Mouse (Mus musculus): ENCODE measurements around the gene Hcn1. TPM values are rescaled to one million over a fixed set of nuclear protein-coding genes. Genes with fewer than 3 reads are reported as not detected.

Hcn1 gene
- total and polyA plus RNA-seq, 3 experiments, result 0.59 to 1.3 (median 1.2) TPM

DNA sequence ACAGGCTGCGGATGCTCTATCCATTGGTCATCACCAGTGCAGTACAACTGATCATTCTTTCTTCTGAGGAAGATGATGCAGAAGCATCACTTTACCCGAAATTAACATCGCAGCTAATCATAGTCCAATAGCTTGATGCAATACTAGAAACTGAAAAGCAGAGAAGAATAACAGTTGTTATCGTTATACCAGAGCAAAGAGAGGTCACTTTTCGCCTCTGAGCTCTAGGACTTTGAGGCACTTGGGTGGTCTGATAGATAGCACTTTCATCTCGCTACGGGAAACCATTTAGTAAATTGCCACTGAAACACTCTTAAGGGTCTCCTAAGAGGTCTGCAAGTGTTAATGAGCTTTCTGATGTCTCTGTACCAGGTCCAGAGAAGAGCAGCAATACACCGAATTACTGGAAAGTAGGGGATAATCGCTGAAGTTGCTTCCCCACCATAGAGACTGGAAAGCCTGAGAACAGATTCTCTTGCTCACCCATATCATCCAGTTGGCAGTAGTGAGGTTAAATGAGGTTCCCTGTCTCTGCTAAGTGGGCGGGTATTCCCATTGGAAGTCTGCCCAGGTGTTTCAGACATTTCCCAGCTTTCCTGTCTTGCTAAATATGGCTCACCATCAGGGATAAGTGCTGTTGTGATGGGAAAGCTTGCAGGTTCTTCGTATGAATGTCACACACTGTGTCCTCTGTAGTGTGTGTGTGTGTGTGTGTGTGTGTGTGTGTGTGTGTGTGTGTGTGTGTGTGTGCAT, 105.0 kb downstream of the Hcn1 start:
- Histone ChIP-seq H3K4me3 (no peak overlapping the region), H3K27ac (peak overlapping the region; percentile 67), H3K27me3 (ENCODE audit: control insufficient read depth, insufficient read depth, low read length) (no peaks in the 10 kb centered on the region), H3K36me3 (ENCODE audit: control insufficient read depth, insufficient read depth, low read length) (peaks cover 4% of the 10 kb centered on the region; the same call in 1 of the 2 replicates), H3K9ac (ENCODE audit: low read depth, low read length) (no peak overlapping the region), H3K79me2 (replicated peaks; ENCODE audit: control insufficient read depth, insufficient read depth, low read length) (no peaks in the 10 kb centered on the region), H3K4me1 (ENCODE audit: control insufficient read depth, insufficient read depth, low read length) (no peaks in the 10 kb centered on the region; the same call in 1 of the 2 replicates)
- TF ChIP-seq POLR2A (IDR thresholded peaks at IDR 0.05; ENCODE audit: insufficient read depth, low read depth, low read length) (0 out of 2 replicates have a peak, but pooled peaks have one; percentile 28), CTCF (IDR thresholded peaks at IDR 0.05) (peak; percentile 29; the same call in 1 of the 2 replicates), EP300 (IDR thresholded peaks at IDR 0.05; ENCODE audit: insufficient read depth, low read depth, low read length) (peak; percentile 87)
- DNase-seq, result peak; percentile 70 to 82
- intact Hi-C loops (cut with DNase I), result no loop called here
- WGBS, result 51% methylated on average over 11 of the region's 11 CpGs

DNA sequence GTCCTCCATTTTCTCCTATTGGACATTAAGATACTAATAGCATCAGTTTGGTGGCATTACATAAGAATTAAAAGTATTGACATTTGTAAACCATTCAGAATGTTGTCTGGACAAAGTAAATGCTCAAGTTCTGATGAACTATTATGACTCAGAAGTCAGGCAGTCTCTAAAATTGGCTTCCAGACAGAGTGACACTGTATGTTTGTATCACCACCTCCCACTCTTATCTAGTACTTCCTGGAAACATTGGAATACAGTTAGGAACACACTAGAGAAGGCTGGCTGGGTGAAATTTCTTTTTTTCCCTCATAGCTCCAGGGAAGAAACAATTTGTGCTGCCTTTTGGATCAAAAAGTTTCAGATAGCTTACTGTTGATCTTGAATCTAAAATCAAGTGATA, 108.7 kb downstream of the Hcn1 start:
- no peaks in the 10 kb centered on the region for H3K27me3 ChIP-seq (ENCODE audit: control insufficient read depth, insufficient read depth, low read length)
- no peak overlapping the region for H3K4me3 ChIP-seq
- H3K27ac ChIP-seq, result peak overlapping the region; percentile 66
- H3K4me1 ChIP-seq (ENCODE audit: control insufficient read depth, insufficient read depth, low read length), result no peaks in the 10 kb centered on the region; the same call in 1 of the 2 replicates
- no peak for TF ChIP-seq CTCF (IDR thresholded peaks at IDR 0.05)
- no peak for TF ChIP-seq POLR2A (IDR thresholded peaks at IDR 0.05; ENCODE audit: insufficient read depth, low read depth, low read length)
- TF ChIP-seq EP300 (IDR thresholded peaks at IDR 0.05; ENCODE audit: insufficient read depth, low read depth, low read length), result no peak
- intact Hi-C loops (cut with DNase I), result loop anchor here (10.0 kb wide), 1 partner anchor 134 kb away; no protein-coding TSS in a partner anchor
- H3K9ac ChIP-seq (ENCODE audit: low read depth, low read length), result no peak overlapping the region
- DNase-seq, result no peak
- no peaks in the 10 kb centered on the region for H3K79me2 ChIP-seq (replicated peaks; ENCODE audit: control insufficient read depth, insufficient read depth, low read length)
- H3K36me3 ChIP-seq (ENCODE audit: control insufficient read depth, insufficient read depth, low read length), result peaks cover 4% of the 10 kb centered on the region; the same call in 1 of the 2 replicates

DNA sequence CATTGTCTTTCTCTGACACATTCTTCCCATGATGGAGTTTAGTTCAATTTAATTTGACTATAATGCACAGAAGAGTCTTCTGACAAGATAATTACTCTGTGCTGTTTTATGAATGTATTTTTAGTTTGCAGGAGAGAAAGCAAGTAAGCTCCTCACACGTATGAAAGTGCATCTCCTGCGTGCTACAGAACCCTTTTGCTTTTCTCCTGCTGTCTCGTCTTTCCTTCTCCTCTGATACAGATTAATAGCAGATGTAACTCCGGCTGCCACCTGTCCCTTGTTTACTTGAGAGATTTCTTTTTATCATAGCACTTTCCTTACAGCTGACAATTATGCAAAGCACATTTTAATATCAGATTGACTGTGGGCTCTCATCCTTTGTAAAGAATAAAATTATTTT, 120.0 kb downstream of the Hcn1 start:
- Histone ChIP-seq H3K36me3 (ENCODE audit: control insufficient read depth, insufficient read depth, low read length) (no peaks in the 10 kb centered on the region), H3K9ac (ENCODE audit: low read depth, low read length) (no peak overlapping the region), H3K4me3 (no peak overlapping the region), H3K79me2 (replicated peaks; ENCODE audit: control insufficient read depth, insufficient read depth, low read length) (no peaks in the 10 kb centered on the region), H3K4me1 (ENCODE audit: control insufficient read depth, insufficient read depth, low read length) (no peaks in the 10 kb centered on the region), H3K27me3 (ENCODE audit: control insufficient read depth, insufficient read depth, low read length) (no peaks in the 10 kb centered on the region), H3K27ac (peak overlapping the region; percentile 11; the same call in 1 of the 2 replicates)
- TF ChIP-seq POLR2A (IDR thresholded peaks at IDR 0.05; ENCODE audit: insufficient read depth, low read depth, low read length) (no peak), EP300 (IDR thresholded peaks at IDR 0.05; ENCODE audit: insufficient read depth, low read depth, low read length) (no peak), CTCF (IDR thresholded peaks at IDR 0.05) (no peak)
- intact Hi-C loops (cut with DNase I), result no loop called here
- no peak for DNase-seq
- WGBS, result 60% methylated on average over 4 of the region's 4 CpGs

DNA sequence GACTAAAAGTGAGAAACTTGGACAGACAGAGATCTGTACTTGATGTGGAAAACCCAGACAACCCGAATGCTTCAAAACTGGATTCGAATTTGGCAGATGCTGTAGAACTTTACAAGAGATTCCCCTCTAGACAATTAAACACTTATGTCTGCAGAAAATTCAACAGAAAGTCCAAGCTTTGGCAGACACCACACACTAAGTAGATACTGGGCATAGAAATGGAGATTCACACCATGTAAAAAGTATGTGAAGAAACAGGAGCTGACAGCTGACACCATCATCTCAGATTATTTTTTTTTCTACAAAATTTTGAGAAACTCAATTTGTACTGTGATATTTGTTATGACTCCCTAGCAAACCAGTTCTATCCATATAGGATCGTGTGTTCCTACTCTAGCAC, 122.0 kb downstream of the Hcn1 start:
- TF ChIP-seq CTCF (IDR thresholded peaks at IDR 0.05), result no peak
- no peak for TF ChIP-seq POLR2A (IDR thresholded peaks at IDR 0.05; ENCODE audit: insufficient read depth, low read depth, low read length)
- no peak for TF ChIP-seq EP300 (IDR thresholded peaks at IDR 0.05; ENCODE audit: insufficient read depth, low read depth, low read length)
- 62% methylated on average over 3 of the region's 3 CpGs for WGBS
- intact Hi-C loops (cut with DNase I), result no loop called here
- Histone ChIP-seq H3K27me3 (ENCODE audit: control insufficient read depth, insufficient read depth, low read length) (no peaks in the 10 kb centered on the region), H3K79me2 (replicated peaks; ENCODE audit: control insufficient read depth, insufficient read depth, low read length) (no peaks in the 10 kb centered on the region), H3K4me1 (ENCODE audit: control insufficient read depth, insufficient read depth, low read length) (no peaks in the 10 kb centered on the region), H3K27ac (no peak overlapping the region), H3K36me3 (ENCODE audit: control insufficient read depth, insufficient read depth, low read length) (no peaks in the 10 kb centered on the region), H3K9ac (ENCODE audit: low read depth, low read length) (no peak overlapping the region), H3K4me3 (no peak overlapping the region)
- DNase-seq, result no peak

DNA sequence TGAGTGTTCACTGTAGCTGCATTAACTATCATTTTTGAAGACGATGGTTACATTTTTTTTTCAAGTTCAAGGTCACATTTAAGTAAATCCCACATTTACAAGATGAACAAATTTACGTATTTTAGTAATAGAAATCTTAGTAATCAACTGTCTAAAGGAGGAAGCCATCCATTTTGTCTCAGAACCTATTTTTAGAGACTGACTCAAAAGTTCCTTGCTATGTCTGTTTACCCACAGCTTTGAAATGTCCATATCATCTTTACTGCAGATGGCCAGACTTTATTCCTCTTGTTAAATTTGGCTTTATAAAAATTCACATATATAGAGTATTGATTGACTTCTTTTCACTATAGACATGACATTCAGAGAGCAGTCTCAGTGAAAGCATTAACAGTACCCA, 126.3 kb downstream of the Hcn1 start:
- no peak for DNase-seq
- Histone ChIP-seq H3K4me3 (no peak overlapping the region), H3K9ac (ENCODE audit: low read depth, low read length) (no peak overlapping the region), H3K27me3 (ENCODE audit: control insufficient read depth, insufficient read depth, low read length) (no peaks in the 10 kb centered on the region), H3K79me2 (replicated peaks; ENCODE audit: control insufficient read depth, insufficient read depth, low read length) (no peaks in the 10 kb centered on the region), H3K4me1 (ENCODE audit: control insufficient read depth, insufficient read depth, low read length) (no peaks in the 10 kb centered on the region), H3K36me3 (ENCODE audit: control insufficient read depth, insufficient read depth, low read length) (no peaks in the 10 kb centered on the region), H3K27ac (no peak overlapping the region)
- intact Hi-C loops (cut with DNase I), result no loop called here
- TF ChIP-seq EP300 (IDR thresholded peaks at IDR 0.05; ENCODE audit: insufficient read depth, low read depth, low read length) (no peak), CTCF (IDR thresholded peaks at IDR 0.05) (no peak), POLR2A (IDR thresholded peaks at IDR 0.05; ENCODE audit: insufficient read depth, low read depth, low read length) (no peak)
- WGBS, result 65% methylated on average over 2 of the region's 2 CpGs

DNA sequence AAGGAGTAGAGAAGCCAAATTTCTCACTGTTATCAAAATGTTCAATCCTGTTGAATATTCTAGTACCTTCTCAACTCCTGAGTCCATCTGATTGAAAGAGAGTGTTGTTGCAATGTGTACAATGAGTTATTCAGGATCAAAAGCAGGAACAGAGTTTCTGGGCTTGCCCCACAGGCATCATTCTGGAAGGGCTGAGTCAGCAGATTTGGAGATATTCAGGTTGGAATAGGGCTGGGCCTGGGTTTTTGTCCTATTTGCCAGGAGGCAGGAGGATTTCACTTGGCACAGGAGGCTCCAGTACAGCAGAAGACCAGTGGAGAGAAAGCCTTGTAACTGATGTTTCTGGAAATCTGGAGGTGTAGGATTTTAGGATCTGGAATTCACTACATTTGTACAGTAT, 130.6 kb downstream of the Hcn1 start:
- no peaks in the 10 kb centered on the region for H3K79me2 ChIP-seq (replicated peaks; ENCODE audit: control insufficient read depth, insufficient read depth, low read length)
- no peak overlapping the region for H3K27ac ChIP-seq
- no peaks in the 10 kb centered on the region for H3K36me3 ChIP-seq (ENCODE audit: control insufficient read depth, insufficient read depth, low read length)
- H3K4me3 ChIP-seq, result no peak overlapping the region
- TF ChIP-seq EP300 (IDR thresholded peaks at IDR 0.05; ENCODE audit: insufficient read depth, low read depth, low read length) (no peak), POLR2A (IDR thresholded peaks at IDR 0.05; ENCODE audit: insufficient read depth, low read depth, low read length) (no peak), CTCF (IDR thresholded peaks at IDR 0.05) (no peak)
- no peaks in the 10 kb centered on the region for H3K27me3 ChIP-seq (ENCODE audit: control insufficient read depth, insufficient read depth, low read length)
- no peak overlapping the region for H3K9ac ChIP-seq (ENCODE audit: low read depth, low read length)
- DNase-seq, result no peak
- no peaks in the 10 kb centered on the region for H3K4me1 ChIP-seq (ENCODE audit: control insufficient read depth, insufficient read depth, low read length)
- intact Hi-C loops (cut with DNase I), result no loop called here
